9 mouse cellular contexts compared by ENCODE assay signal in the genomic region with DNA sequence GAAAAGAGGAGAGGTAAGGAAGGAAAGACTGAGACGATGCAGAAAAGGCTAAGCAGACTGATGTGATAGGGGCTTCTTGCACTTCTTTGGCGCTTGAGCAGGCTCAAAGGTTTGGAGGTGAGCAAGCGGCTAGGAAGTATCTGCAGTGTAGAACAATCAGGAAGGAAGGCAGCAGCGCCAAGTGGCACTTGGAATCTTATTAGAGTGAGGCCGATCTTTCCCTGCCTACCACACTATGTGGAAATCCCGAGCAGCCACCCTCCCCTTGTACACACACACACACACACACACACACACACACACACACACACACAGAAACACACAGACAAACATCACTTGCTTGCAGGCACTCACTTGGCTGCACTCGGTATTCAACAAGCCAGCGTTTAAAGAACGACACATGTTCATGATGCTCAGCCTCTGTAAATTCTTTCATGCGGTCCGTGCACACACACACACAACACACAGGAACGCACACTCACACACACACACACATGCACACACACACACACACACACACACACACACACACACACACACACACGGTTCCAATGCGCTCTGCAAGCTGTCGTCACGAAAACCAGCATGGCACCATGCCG. TPM values are rescaled to one million over a fixed set of nuclear protein-coding genes. Genes with fewer than 3 reads are reported as not detected.
A peak's percentile ranks its signal among the peaks of the same experiment; 100 is the strongest.
DNase-seq lines count a peak whose midpoint lies in the region; ATAC-seq and TF ChIP-seq lines count a peak whose summit lies in the region.
"Had no signal": no experiment of that assay in that cellular context is flagged by ENCODE, and none has a peak within 500 bp of the region (broad histone marks: within the 10 kb centered on the region; RNA-seq: fewer than 3 reads in every experiment).

No protein-coding gene starts in this region.

- TF ChIP-seq POLR2A in kidney, adult 2 months (IDR thresholded peaks at IDR 0.05; ENCODE audit: low read depth, low read length): no peak

- 7% methylated on average over 17 of the region's 17 CpGs for WGBS in kidney, adult 2 months
- WGBS in forebrain, embryonic 14.5 days: 5% methylated on average over 17 of the region's 17 CpGs
- 9% methylated on average over 17 of the region's 17 CpGs for WGBS in liver, embryonic 12.5 days (ENCODE audit: insufficient replicate concordance)

- no peak for DNase-seq in kidney, adult 2 months
- DNase-seq in kidney, adult 9 months: no peak
- peak; percentile 60 to 61 for DNase-seq in cerebellum, adult 18-20 months
- DNase-seq in forebrain, embryonic 14.5 days (ENCODE audit: low spot score): peak; percentile 29
- no peak for DNase-seq in thymus, postnatal 25 days
- no peak for DNase-seq in urinary bladder, postnatal 14 days (ENCODE audit: low spot score)

- H3K36me3 ChIP-seq in kidney, adult 2 months (ENCODE audit: control insufficient read depth, insufficient read depth, low read length): no peaks in the 10 kb centered on the region
- no peaks in the 10 kb centered on the region for H3K36me3 ChIP-seq in forebrain, embryonic 14.5 days (ENCODE audit: control insufficient read depth, insufficient read depth, low read length)
- no peaks in the 10 kb centered on the region for H3K36me3 ChIP-seq in liver, embryonic 12.5 days

- ATAC-seq in forebrain, embryonic 14.5 days: 0 out of 2 replicates have a peak, but pooled peaks have one; percentile 0
- no peak for ATAC-seq in liver, embryonic 12.5 days
- ATAC-seq in megakaryocyte, adult 5-6 weeks (ENCODE audit: poor library complexity, severe bottlenecking): no peak

- peak overlapping the region; percentile 96 for H3K4me2 ChIP-seq in forebrain, embryonic 14.5 days (ENCODE audit: low read length)
- H3K4me2 ChIP-seq in liver, embryonic 12.5 days: peak overlapping the region; percentile 81

- no peaks in the 10 kb centered on the region for H3K9me3 ChIP-seq in forebrain, embryonic 14.5 days (replicated peaks; ENCODE audit: control insufficient read depth, low read length)
- H3K9me3 ChIP-seq in liver, embryonic 12.5 days (replicated peaks): no peaks in the 10 kb centered on the region

- H3K4me3 ChIP-seq in kidney, adult 2 months (ENCODE audit: insufficient read depth, low read depth, low read length): peak overlapping the region; percentile 36; the same call in 1 of the 2 replicates
- peak overlapping the region; percentile 67 for H3K4me3 ChIP-seq in forebrain, embryonic 14.5 days (ENCODE audit: low read depth, low read length)
- H3K4me3 ChIP-seq in liver, embryonic 12.5 days: peak overlapping the region; percentile 58

- H3K4me1 ChIP-seq in kidney, adult 2 months (ENCODE audit: control insufficient read depth, insufficient read depth, low read length): no peaks in the 10 kb centered on the region
- no peaks in the 10 kb centered on the region for H3K4me1 ChIP-seq in forebrain, embryonic 14.5 days (ENCODE audit: control insufficient read depth, insufficient read depth, low read length)
- peaks cover 26% of the 10 kb centered on the region for H3K4me1 ChIP-seq in liver, embryonic 12.5 days

- H3K27ac ChIP-seq in kidney, adult 2 months (ENCODE audit: insufficient read depth, low read depth, low read length): no peak overlapping the region
- H3K27ac ChIP-seq in forebrain, embryonic 14.5 days (ENCODE audit: low read depth, low read length): no peak overlapping the region
- no peak overlapping the region for H3K27ac ChIP-seq in liver, embryonic 12.5 days

- TF ChIP-seq CTCF in kidney, adult 2 months (conservative IDR thresholded peaks at IDR 0.05; ENCODE audit: insufficient read depth, insufficient read length, low read depth, low read length): no peak

- H3K27me3 ChIP-seq in kidney, adult 2 months (replicated peaks; ENCODE audit: control insufficient read depth, insufficient read depth, low read length): no peaks in the 10 kb centered on the region
- H3K27me3 ChIP-seq in forebrain, embryonic 14.5 days (replicated peaks; ENCODE audit: control insufficient read depth, insufficient read depth, low read length): peaks cover 17% of the 10 kb centered on the region
- peaks cover 83% of the 10 kb centered on the region for H3K27me3 ChIP-seq in liver, embryonic 12.5 days (replicated peaks)

- H3K9ac ChIP-seq in forebrain, embryonic 14.5 days (ENCODE audit: low read length): peak overlapping the region; percentile 74; the same call in 1 of the 2 replicates
- H3K9ac ChIP-seq in liver, embryonic 12.5 days: no peak overlapping the region

RNA-seq across cellular contexts. Expression of a gene that starts 1.4 kb away (rescaled TPM):
- 0.13 and 0.16 TPM in 2 replicates for polyA plus RNA-seq in kidney, adult 2 months (2012; rRNA removed)
- 0.76 and 2.1 TPM in 2 replicates for polyA plus RNA-seq in forebrain, embryonic 14.5 days (2014; fragmentation: Nextera tagmentation; extraction: Ambion mirVana)
- polyA plus RNA-seq in liver, embryonic 12.5 days (2016; fragmentation: Nextera tagmentation; extraction: Ambion mirVana): 0.20 and 0.62 TPM in 2 replicates
- total RNA-seq in megakaryocyte, adult 5-6 weeks (2015): not detected in 2 replicates
- total RNA-seq in megakaryocyte, adult 5-6 weeks (2017): not detected in 2 replicates
- total RNA-seq: hematopoietic stem cell, adult 5-6 weeks had no signal

Comparison
In these comparisons a context has a peak if more than half of its experiments do, and no peak if none do; other contexts are left out.
1. DNase-seq: peak in cerebellum, adult 18-20 months (2 of 2) and forebrain, embryonic 14.5 days (single experiment); none in kidney, adult 2 months (single experiment), kidney, adult 9 months (single experiment), thymus, postnatal 25 days (single experiment) and urinary bladder, postnatal 14 days (single experiment).
2. Peak in every context shown above with its lines, with median percentiles within 50 percentile points of each other: H3K4me3 ChIP-seq.